Mouse (Mus musculus): ENCODE data around the gene Pm20d1. TPM values are rescaled to one million over a fixed set of nuclear protein-coding genes. Genes with fewer than 3 reads are reported as not detected.

Gene Pm20d1
- polyA plus RNA-seq, 1 experiment from 2014 or later = 0.46 TPM

- ATAC-seq = no peak
- H3K4me2 ChIP-seq (ENCODE audit: low read length) = peak overlapping the region; percentile 95
- WGBS = 45% methylated on average over 5 of the region's 5 CpGs
- peaks cover 20% of the 10 kb centered on the region for H3K4me1 ChIP-seq (ENCODE audit: control insufficient read depth, insufficient read depth, low read length)
- H3K36me3 ChIP-seq (ENCODE audit: control insufficient read depth, insufficient read depth, low read length) = no peaks in the 10 kb centered on the region
- H3K27ac ChIP-seq (ENCODE audit: low read length) = no peak overlapping the region
- H3K4me3 ChIP-seq (ENCODE audit: low read depth, low read length) = peak overlapping the region; percentile 76
- H3K9ac ChIP-seq (ENCODE audit: low read depth, low read length) = 0 out of 2 replicates have a peak overlapping the region, but pooled peaks have one; percentile 33
- no peaks in the 10 kb centered on the region for H3K9me3 ChIP-seq (replicated peaks; ENCODE audit: control insufficient read depth, low read length, poor library complexity, severe bottlenecking)
- no peaks in the 10 kb centered on the region for H3K27me3 ChIP-seq (ENCODE audit: control insufficient read depth, insufficient read depth, low read depth, low read length)
Observed at GRCm38 (mm10) chr1:131829279-131829678, 32.1 kb downstream of the Pm20d1 start.

- 89% methylated on average over 15 of the region's 15 CpGs for WGBS
- Histone ChIP-seq H3K9me3 (replicated peaks; ENCODE audit: control insufficient read depth, low read length, poor library complexity, severe bottlenecking) (no peaks in the 10 kb centered on the region), H3K36me3 (ENCODE audit: control insufficient read depth, insufficient read depth, low read length) (no peaks in the 10 kb centered on the region), H3K27me3 (ENCODE audit: control insufficient read depth, insufficient read depth, low read depth, low read length) (no peaks in the 10 kb centered on the region), H3K4me3 (ENCODE audit: low read depth, low read length) (no peak overlapping the region), H3K4me2 (ENCODE audit: low read length) (no peak overlapping the region), H3K4me1 (ENCODE audit: control insufficient read depth, insufficient read depth, low read length) (peaks cover 20% of the 10 kb centered on the region), H3K27ac (ENCODE audit: low read length) (no peak overlapping the region), H3K9ac (ENCODE audit: low read depth, low read length) (no peak overlapping the region)
- ATAC-seq = no peak
Observed at GRCm38 (mm10) chr1:131830561-131830960, 33.4 kb downstream of the Pm20d1 start.

- H3K9ac ChIP-seq (ENCODE audit: low read depth, low read length) = no peak overlapping the region
- no peak overlapping the region for H3K4me3 ChIP-seq (ENCODE audit: low read depth, low read length)
- ATAC-seq = no peak
- no peak overlapping the region; the same call in 1 of the 2 replicates for H3K4me2 ChIP-seq (ENCODE audit: low read length)
- H3K27me3 ChIP-seq (ENCODE audit: control insufficient read depth, insufficient read depth, low read depth, low read length) = no peaks in the 10 kb centered on the region
- 77% methylated on average over 8 of the region's 8 CpGs for WGBS
- H3K27ac ChIP-seq (ENCODE audit: low read length) = no peak overlapping the region
- no peaks in the 10 kb centered on the region for H3K9me3 ChIP-seq (replicated peaks; ENCODE audit: control insufficient read depth, low read length, poor library complexity, severe bottlenecking)
- H3K4me1 ChIP-seq (ENCODE audit: control insufficient read depth, insufficient read depth, low read length) = peaks cover 20% of the 10 kb centered on the region
- H3K36me3 ChIP-seq (ENCODE audit: control insufficient read depth, insufficient read depth, low read length) = no peaks in the 10 kb centered on the region
Observed at GRCm38 (mm10) chr1:131830971-131831641, 33.9 kb downstream of the Pm20d1 start.

- H3K27me3 ChIP-seq (ENCODE audit: control insufficient read depth, insufficient read depth, low read depth, low read length) = no peaks in the 10 kb centered on the region
- H3K9ac ChIP-seq (ENCODE audit: low read depth, low read length) = no peak overlapping the region
- no peak for ATAC-seq
- H3K9me3 ChIP-seq (replicated peaks; ENCODE audit: control insufficient read depth, low read length, poor library complexity, severe bottlenecking) = no peaks in the 10 kb centered on the region
- H3K4me1 ChIP-seq (ENCODE audit: control insufficient read depth, insufficient read depth, low read length) = no peaks in the 10 kb centered on the region
- no peak overlapping the region for H3K4me2 ChIP-seq (ENCODE audit: low read length)
- H3K27ac ChIP-seq (ENCODE audit: low read length) = no peak overlapping the region
- 82% methylated on average over 3 of the region's 3 CpGs for WGBS
- no peaks in the 10 kb centered on the region; the same call in 1 of the 2 replicates for H3K36me3 ChIP-seq (ENCODE audit: control insufficient read depth, insufficient read depth, low read length)
- H3K4me3 ChIP-seq (ENCODE audit: low read depth, low read length) = no peak overlapping the region
Observed at GRCm38 (mm10) chr1:131837035-131837434, 39.9 kb downstream of the Pm20d1 start.

GRCm38 (mm10) chr1:131838542-131838941 lies 41.4 kb downstream of the Pm20d1 start:
- Histone ChIP-seq H3K4me3 (ENCODE audit: low read depth, low read length) (no peak overlapping the region), H3K9ac (ENCODE audit: low read depth, low read length) (no peak overlapping the region), H3K4me2 (ENCODE audit: low read length) (no peak overlapping the region), H3K27me3 (ENCODE audit: control insufficient read depth, insufficient read depth, low read depth, low read length) (no peaks in the 10 kb centered on the region), H3K36me3 (ENCODE audit: control insufficient read depth, insufficient read depth, low read length) (peaks cover 7% of the 10 kb centered on the region), H3K9me3 (replicated peaks; ENCODE audit: control insufficient read depth, low read length, poor library complexity, severe bottlenecking) (no peaks in the 10 kb centered on the region), H3K27ac (ENCODE audit: low read length) (no peak overlapping the region), H3K4me1 (ENCODE audit: control insufficient read depth, insufficient read depth, low read length) (no peaks in the 10 kb centered on the region)
- WGBS = 81% methylated on average over 5 of the region's 5 CpGs
- no peak for ATAC-seq

GRCm38 (mm10) chr1:131839279-131839678 lies 42.1 kb downstream of the Pm20d1 start:
- Histone ChIP-seq H3K9ac (ENCODE audit: low read depth, low read length) (no peak overlapping the region), H3K4me2 (ENCODE audit: low read length) (no peak overlapping the region), H3K36me3 (ENCODE audit: control insufficient read depth, insufficient read depth, low read length) (peaks cover 11% of the 10 kb centered on the region), H3K27me3 (ENCODE audit: control insufficient read depth, insufficient read depth, low read depth, low read length) (no peaks in the 10 kb centered on the region), H3K4me3 (ENCODE audit: low read depth, low read length) (no peak overlapping the region), H3K4me1 (ENCODE audit: control insufficient read depth, insufficient read depth, low read length) (no peaks in the 10 kb centered on the region), H3K27ac (ENCODE audit: low read length) (no peak overlapping the region), H3K9me3 (replicated peaks; ENCODE audit: control insufficient read depth, low read length, poor library complexity, severe bottlenecking) (no peaks in the 10 kb centered on the region)
- 52% methylated on average over 2 of the region's 2 CpGs for WGBS
- no peak for ATAC-seq

GRCm38 (mm10) chr1:131842221-131842620 lies 45.0 kb downstream of the Pm20d1 start:
- Histone ChIP-seq H3K27me3 (ENCODE audit: control insufficient read depth, insufficient read depth, low read depth, low read length) (no peaks in the 10 kb centered on the region), H3K36me3 (ENCODE audit: control insufficient read depth, insufficient read depth, low read length) (peaks cover 15% of the 10 kb centered on the region), H3K4me2 (ENCODE audit: low read length) (no peak overlapping the region), H3K9ac (ENCODE audit: low read depth, low read length) (no peak overlapping the region), H3K9me3 (replicated peaks; ENCODE audit: control insufficient read depth, low read length, poor library complexity, severe bottlenecking) (no peaks in the 10 kb centered on the region), H3K27ac (ENCODE audit: low read length) (no peak overlapping the region), H3K4me3 (ENCODE audit: low read depth, low read length) (no peak overlapping the region), H3K4me1 (ENCODE audit: control insufficient read depth, insufficient read depth, low read length) (no peaks in the 10 kb centered on the region)
- ATAC-seq = no peak
- 77% methylated on average over 4 of the region's 4 CpGs for WGBS

GRCm38 (mm10) chr1:131843758-131844157 lies 46.6 kb downstream of the Pm20d1 start:
- no peak overlapping the region for H3K4me2 ChIP-seq (ENCODE audit: low read length)
- H3K27ac ChIP-seq (ENCODE audit: low read length) = no peak overlapping the region
- WGBS = 94% methylated on average over 10 of the region's 10 CpGs
- H3K27me3 ChIP-seq (ENCODE audit: control insufficient read depth, insufficient read depth, low read depth, low read length) = no peaks in the 10 kb centered on the region
- no peaks in the 10 kb centered on the region for H3K4me1 ChIP-seq (ENCODE audit: control insufficient read depth, insufficient read depth, low read length)
- peaks cover 15% of the 10 kb centered on the region for H3K36me3 ChIP-seq (ENCODE audit: control insufficient read depth, insufficient read depth, low read length)
- no peak overlapping the region for H3K9ac ChIP-seq (ENCODE audit: low read depth, low read length)
- ATAC-seq = no peak
- no peak overlapping the region for H3K4me3 ChIP-seq (ENCODE audit: low read depth, low read length)
- H3K9me3 ChIP-seq (replicated peaks; ENCODE audit: control insufficient read depth, low read length, poor library complexity, severe bottlenecking) = no peaks in the 10 kb centered on the region

GRCm38 (mm10) chr1:131844883-131845282 lies 47.7 kb downstream of the Pm20d1 start:
- Histone ChIP-seq H3K9ac (ENCODE audit: low read depth, low read length) (no peak overlapping the region), H3K4me3 (ENCODE audit: low read depth, low read length) (no peak overlapping the region), H3K27ac (ENCODE audit: low read length) (no peak overlapping the region), H3K4me2 (ENCODE audit: low read length) (no peak overlapping the region), H3K36me3 (ENCODE audit: control insufficient read depth, insufficient read depth, low read length) (peaks cover 15% of the 10 kb centered on the region), H3K27me3 (ENCODE audit: control insufficient read depth, insufficient read depth, low read depth, low read length) (no peaks in the 10 kb centered on the region), H3K4me1 (ENCODE audit: control insufficient read depth, insufficient read depth, low read length) (no peaks in the 10 kb centered on the region), H3K9me3 (replicated peaks; ENCODE audit: control insufficient read depth, low read length, poor library complexity, severe bottlenecking) (no peaks in the 10 kb centered on the region)
- WGBS = 65% methylated on average over 8 of the region's 8 CpGs
- no peak for ATAC-seq
